Mouse (Mus musculus): ENCODE results near the gene Sdk1. TPM values are rescaled to one million over a fixed set of nuclear protein-coding genes. Genes with fewer than 3 reads are reported as not detected.

Sdk1 gene
- total RNA-seq, 2 experiments from 2014 or later: 8.1 to 8.2 TPM

DNA sequence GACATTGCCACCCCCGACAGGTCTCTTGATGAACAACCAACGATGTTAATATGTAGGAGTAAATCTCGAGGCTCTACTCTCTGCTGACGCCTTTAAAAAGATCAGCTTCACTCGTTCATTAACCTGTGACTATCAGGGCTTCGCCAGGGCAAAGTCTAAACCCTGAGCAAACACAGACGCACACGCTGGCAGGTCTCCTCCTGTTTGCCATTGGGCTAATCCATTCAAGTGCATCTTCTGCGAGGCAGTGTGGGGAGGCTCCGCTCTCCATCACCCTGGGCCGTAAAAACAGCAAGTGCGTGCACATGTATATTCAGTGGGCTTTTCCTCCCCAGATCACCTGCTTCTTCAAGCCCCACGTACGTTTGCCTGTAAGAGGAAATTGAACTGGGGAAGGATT lies 940.6 kb downstream of the Sdk1 start:
- no peak for DNase-seq (ENCODE audit: extremely low spot score in 1 of 2, low spot score in 1 of 2)

DNA sequence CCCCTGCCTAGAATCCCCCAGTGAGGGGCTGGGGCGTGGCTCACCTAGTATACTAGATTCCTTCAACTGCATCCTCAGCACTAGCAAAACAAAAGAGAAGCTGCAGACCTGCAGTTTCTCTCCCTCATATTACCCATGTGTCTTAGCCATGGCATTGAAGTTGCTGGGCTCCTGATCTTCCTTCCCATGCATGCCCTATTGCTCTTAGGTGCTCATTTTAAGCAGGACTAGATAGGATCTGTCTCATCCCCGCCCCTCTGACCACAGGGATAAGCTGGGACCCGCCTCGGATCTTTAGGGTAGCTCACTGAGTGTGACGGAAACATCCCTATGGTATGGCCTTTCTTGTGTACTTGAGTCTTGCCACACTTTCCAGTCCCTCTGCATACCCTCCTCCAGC lies 947.5 kb downstream of the Sdk1 start:
- no peak for DNase-seq (ENCODE audit: extremely low spot score in 1 of 2, low spot score in 1 of 2)

DNA sequence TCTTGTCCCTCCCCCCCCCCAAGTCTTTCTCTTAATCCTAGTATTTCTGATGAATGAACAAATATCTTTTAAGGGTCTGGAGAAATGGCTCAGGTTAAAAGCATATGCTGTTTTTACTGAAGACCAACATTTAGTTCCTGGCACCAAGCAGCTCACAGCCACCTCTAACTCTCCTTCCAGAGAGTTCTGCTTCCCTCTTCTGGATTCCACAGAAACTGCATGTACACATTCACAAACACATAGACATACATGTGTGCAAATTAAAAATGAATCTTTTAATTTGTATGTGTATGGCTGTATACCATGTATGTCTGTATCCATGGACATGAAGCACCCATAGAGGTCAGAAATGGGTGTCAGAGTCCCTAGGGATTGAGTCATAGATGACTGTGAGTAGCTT lies 968.6 kb downstream of the Sdk1 start:
- no peak for DNase-seq (ENCODE audit: extremely low spot score in 1 of 2, low spot score in 1 of 2)

DNA sequence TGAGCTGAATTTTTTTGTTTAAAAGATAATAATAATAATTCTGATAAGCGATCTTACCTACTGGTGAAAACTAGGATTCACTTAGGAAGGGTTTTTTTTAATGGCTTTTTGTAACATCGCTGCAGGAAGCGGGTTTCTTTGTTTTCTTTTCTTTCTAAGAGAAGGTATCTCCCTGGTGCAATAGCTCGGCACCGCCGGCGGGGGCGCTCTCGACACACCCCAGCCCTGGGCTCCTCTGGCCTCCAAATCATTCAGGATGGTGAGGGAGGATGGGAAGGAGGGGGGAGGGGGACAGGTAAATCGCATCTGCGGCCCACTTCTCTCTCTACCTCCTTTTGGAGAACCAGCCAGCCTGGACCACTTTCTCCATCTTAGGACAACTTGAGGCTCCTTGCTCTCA lies 971.0 kb downstream of the Sdk1 start:
- DNase-seq (ENCODE audit: extremely low spot score in 1 of 2, low spot score in 1 of 2): no peak

DNA sequence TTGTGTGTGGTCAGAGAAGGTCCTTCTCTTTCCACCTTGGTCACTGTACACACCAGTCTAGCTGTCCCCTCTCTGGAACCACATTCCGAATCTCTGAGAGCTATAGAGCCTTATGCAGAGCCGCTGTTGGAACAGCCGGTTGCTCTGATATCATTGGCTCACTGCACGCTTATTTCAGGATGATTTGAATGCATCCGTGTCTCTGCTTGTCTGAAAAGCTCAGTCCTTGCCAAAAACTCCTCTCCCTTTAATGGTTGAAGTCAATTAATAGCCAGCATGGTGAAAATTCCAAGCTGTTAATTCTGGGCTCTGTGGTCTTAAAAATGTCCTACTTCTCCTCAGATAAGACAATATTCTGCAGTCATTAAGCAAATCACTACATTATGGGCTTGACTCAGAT lies 974.7 kb downstream of the Sdk1 start:
- DNase-seq (ENCODE audit: extremely low spot score in 1 of 2, low spot score in 1 of 2): no peak

DNA sequence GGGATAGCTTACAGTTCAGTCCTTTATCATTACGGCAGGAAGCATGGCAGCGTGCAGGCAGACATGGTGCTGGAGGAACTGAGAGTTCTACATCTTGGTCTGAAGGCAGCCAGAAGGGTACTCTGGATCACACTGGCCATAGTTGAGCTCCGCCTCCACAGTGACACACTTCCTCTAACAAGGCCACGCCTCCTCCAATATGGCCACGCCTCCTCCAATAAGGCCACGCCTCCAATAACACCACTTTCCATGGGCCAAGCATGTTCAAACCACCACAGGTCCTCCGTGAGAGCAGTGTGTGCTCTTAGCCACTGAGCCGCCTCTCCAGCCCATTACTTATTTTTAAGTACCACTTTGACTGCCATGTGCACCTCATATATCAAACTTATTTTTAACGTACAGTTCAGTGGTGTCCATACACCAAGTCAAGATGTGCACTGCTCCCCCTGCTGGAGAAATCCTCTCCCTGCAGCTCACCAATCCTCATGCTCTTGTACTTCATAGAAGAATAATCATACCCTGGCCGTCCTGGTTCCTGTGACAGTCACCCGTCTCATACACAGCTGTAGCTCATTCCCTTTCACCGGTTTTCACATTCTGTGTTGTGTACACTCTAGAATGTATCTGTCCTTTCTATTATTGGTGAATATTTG lies 979.7 kb downstream of the Sdk1 start:
- no peak for DNase-seq (ENCODE audit: extremely low spot score in 1 of 2, low spot score in 1 of 2)

DNA sequence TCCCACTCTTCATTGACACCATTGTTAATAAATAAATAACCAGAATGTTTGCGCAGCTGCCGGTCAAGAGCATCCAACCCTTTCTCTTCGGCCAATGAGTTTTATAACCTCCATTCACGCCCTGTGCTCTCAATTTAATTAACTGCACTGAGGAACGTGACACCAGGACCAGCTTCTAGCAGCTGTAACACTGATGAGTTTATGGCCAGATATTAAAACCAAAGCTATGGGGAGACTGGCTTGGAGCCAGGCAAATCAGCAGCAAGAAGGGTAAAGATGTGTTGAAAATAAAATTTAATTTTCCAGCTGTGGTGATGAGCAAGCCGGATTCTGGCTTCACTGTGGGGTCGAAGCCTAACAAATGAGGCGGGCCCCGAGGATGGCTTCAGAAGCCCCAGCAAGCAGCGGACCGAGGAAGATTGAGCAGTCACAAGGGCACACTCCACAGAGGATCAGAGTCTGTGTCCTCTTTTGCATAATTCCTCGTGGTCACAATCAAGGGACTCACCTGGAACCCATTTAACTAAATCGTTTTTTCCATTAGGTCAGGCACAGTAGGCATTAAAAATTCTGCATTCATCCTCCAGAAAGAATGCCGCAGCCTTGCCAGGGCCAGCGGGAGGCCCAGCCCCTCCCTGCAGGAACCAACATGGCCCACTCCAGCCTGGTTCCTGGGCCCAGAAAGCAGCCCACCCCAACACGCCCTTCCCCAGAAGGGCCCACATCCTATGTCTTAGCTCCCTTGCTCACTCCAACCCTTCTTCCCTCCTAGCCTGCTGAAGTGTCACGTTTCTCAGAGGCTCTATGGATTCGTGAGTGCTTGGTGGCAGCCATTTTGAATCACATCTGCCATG lies 987.9 kb downstream of the Sdk1 start:
- no peak for DNase-seq (ENCODE audit: extremely low spot score in 1 of 2, low spot score in 1 of 2)

DNA sequence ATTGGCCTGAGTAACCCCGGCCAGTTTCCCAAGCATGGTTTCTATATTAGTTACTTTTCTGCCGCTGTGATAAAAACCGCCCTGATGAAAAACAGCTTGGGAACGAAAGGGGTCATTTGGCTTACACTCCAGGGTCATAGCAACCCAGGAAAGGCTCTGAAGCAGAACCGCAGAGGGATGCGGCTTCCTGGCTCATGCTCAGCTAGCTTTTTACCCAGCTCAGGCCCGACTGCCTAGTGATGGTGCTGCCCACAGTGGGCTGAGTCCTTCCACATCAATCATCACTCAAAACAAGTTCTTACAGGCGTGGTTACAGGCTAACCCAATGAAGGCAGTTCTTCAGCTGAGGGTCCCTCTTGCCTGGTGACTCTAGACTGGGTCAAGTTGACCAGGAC lies 988.5 kb downstream of the Sdk1 start:
- no peak for DNase-seq (ENCODE audit: extremely low spot score in 1 of 2, low spot score in 1 of 2)

DNA sequence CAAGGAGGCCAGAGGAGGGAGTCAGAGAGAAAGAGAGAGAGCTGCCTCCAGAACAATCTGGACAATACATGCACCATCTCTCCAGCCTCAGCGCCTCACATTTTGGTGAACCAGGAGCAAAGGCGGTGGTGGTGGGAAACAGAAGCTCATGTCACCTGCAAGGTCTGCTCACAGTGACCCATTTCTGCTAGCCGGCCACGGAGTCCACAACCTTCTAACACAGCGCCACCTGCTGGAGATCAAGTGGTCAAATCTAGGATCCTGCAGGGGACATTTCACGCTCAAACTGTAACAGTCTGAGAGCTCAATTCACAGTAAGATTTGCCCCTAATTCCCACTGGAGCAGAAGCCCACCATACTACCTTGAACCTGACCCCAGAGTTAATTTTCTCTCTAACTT lies 999.0 kb downstream of the Sdk1 start:
- no peak for DNase-seq (ENCODE audit: extremely low spot score in 1 of 2, low spot score in 1 of 2)

DNA sequence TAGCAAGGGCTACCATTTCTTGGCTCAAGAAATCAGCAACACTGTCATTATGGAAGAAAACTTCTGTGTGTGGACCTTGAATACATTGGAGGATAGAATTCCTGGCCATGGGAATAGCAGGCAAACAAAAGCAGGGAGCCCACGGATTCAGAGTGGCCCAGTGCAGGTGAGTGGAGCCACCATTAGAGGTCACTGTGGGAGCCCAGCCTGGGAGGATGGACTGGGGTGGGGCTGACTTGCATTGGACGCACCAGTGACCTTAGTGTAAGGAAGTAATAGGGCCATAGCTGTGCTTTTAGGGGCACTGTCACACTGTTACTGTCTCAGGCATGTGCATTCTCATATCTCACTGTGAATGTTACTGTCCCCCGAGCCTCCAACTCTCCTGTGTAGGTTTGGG lies 1001.3 kb downstream of the Sdk1 start:
- DNase-seq (ENCODE audit: extremely low spot score in 1 of 2, low spot score in 1 of 2): no peak

DNA sequence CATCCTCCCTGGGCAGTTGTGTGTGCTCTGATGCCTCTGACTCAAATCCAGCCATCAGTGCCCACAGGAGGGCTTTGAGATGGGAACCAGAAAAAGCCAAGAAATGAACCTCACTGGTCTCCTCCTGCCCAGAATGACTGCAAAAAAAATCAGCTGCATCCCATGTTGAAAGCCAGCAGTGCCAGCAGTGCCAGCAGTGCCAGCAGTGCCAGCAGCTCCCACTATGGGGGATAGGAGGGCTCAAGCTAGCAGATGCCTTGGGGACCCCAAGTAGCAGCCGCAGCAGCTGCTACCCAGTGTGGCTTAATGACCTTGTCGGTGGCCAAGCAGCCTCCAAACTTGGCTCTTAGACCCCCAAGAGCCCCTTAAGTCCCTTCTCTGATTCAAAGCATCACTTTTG lies 1001.8 kb downstream of the Sdk1 start:
- no peak for DNase-seq (ENCODE audit: extremely low spot score in 1 of 2, low spot score in 1 of 2)

DNA sequence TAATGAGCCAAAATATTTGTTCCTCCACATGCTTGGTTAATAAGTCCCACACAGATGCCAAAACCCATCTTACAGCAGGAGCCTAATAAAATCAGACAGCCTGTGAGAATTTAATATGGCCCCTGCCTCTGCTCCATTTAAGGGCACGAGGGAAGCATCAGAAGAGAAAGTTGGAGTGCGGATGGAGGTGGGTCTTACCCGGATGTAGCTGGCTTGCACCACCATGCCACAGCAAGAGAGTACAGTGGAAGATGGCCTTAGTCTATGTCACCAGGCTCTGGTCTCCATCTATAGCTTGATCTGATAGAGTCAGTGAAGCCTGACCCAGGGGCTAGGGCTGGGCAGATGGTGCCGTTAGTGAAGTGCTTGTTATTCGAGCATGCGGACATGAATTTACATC lies 1014.9 kb downstream of the Sdk1 start:
- no peak for DNase-seq (ENCODE audit: extremely low spot score in 1 of 2, low spot score in 1 of 2)

DNA sequence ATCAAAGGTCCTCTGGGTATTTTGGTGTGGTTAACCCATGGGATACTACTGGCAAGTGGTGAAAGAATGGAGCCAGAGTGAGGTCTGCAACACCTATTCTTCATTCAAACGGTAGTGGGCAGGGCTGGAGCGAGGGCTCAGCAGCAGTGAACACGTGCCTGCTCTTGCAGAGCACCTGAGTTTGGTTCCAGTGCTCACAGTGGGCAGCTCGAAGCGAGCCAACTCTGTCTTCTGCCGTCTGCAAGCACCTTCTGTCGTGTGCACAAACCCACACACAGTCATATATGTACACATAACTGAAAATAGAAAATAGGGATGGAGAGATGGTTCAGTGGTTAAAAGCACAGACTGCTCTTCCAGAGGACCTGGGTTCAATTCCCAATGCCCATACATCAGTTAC lies 1017.4 kb downstream of the Sdk1 start:
- DNase-seq (ENCODE audit: extremely low spot score in 1 of 2, low spot score in 1 of 2): no peak

DNA sequence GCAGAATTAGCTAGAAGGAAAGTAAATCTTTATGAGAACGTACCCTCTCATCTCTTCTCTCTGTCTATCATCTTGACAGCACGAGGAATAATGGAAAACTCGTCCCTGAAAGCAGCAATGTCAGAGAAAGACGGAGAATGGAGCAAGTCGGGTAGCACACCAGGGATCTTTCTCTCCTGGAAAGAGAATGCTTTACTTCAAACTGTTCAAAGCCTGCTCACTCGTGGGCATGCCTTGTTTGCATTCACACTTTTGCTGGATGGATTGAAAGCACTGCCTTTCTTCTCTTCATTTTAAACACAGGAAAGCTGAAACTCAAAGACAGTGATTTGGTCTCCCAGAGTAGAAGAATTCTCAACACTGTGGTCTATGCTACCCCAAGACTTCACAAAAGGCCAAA lies 1020.8 kb downstream of the Sdk1 start:
- DNase-seq (ENCODE audit: extremely low spot score in 1 of 2, low spot score in 1 of 2): no peak

Other genes with a start within 250 kb of the Sdk1 start
- under 1 TPM; 0.15 to 0.21 TPM for gene Card11, start 240.9 kb upstream of the Sdk1 start, total RNA-seq (2021)

Data from layer of hippocampus, postnatal 25 days (tissue).